Mouse (Mus musculus): ENCODE measurements around the gene Chmp4b. TPM values are rescaled to one million over a fixed set of nuclear protein-coding genes. Genes with fewer than 3 reads are reported as not detected.

The Chmp4b gene
- polyA plus RNA-seq, 1 experiment = 27.6 TPM

- Histone ChIP-seq H3K36me3 (ENCODE audit: control insufficient read depth) (peaks cover 93% of the 10 kb centered on the region), H3K9me3 (ENCODE audit: control insufficient read depth, low read length) (peaks cover 10% of the 10 kb centered on the region), H3K4me1 (ENCODE audit: control insufficient read depth) (peaks cover 57% of the 10 kb centered on the region), H3K4me3 (replicated peaks) (no peak overlapping the region), H3K27me3 (ENCODE audit: control insufficient read depth) (no peaks in the 10 kb centered on the region)
- TF ChIP-seq GATA1 (IDR thresholded peaks at IDR 0.05; ENCODE audit: low read length) = no peak
- no peak for TF ChIP-seq TAL1 (IDR thresholded peaks at IDR 0.05; ENCODE audit: low read length)
These were observed 13.0 kb upstream of the Chmp4b start for GRCm38 (mm10) chr2:154638521-154638920.

- peaks cover 57% of the 10 kb centered on the region for H3K4me1 ChIP-seq (ENCODE audit: control insufficient read depth)
- no peak for TF ChIP-seq TAL1 (IDR thresholded peaks at IDR 0.05; ENCODE audit: low read length)
- no peak for TF ChIP-seq GATA1 (IDR thresholded peaks at IDR 0.05; ENCODE audit: low read length)
- H3K9me3 ChIP-seq (ENCODE audit: control insufficient read depth, low read length) = peaks cover 10% of the 10 kb centered on the region
- H3K36me3 ChIP-seq (ENCODE audit: control insufficient read depth) = peaks cover 95% of the 10 kb centered on the region
- no peak overlapping the region for H3K4me3 ChIP-seq (replicated peaks)
- no peaks in the 10 kb centered on the region for H3K27me3 ChIP-seq (ENCODE audit: control insufficient read depth)
These were observed 12.4 kb upstream of the Chmp4b start for GRCm38 (mm10) chr2:154639115-154639514.

DNA sequence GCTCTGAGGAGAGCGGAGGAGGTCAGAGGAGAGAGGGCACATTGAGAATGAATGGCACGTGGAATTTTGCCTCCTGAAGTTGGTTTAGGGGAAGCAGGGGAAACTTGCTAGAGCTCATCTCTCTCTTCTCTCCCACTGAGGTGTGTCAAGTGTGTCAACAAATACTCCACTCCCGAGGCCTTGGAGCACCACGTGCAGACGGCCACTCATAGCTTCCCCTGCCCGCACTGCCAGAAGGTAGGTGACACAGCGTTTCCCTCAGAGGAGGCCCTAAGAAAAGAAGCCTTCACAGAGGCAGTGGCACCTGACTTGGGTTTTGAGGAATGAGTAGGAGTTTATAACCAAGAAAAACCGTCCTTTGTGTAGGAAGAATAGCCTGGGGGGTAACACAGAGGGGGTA is 10.3 kb upstream of the Chmp4b start:
- Histone ChIP-seq H3K4me1 (ENCODE audit: control insufficient read depth) (peaks cover 48% of the 10 kb centered on the region), H3K36me3 (ENCODE audit: control insufficient read depth) (peaks cover 95% of the 10 kb centered on the region), H3K27me3 (ENCODE audit: control insufficient read depth) (no peaks in the 10 kb centered on the region), H3K4me3 (replicated peaks) (no peak overlapping the region), H3K9me3 (ENCODE audit: control insufficient read depth, low read length) (peaks cover 10% of the 10 kb centered on the region)
- TF ChIP-seq GATA1 (IDR thresholded peaks at IDR 0.05; ENCODE audit: low read length) (no peak), TAL1 (IDR thresholded peaks at IDR 0.05; ENCODE audit: low read length) (no peak)

DNA sequence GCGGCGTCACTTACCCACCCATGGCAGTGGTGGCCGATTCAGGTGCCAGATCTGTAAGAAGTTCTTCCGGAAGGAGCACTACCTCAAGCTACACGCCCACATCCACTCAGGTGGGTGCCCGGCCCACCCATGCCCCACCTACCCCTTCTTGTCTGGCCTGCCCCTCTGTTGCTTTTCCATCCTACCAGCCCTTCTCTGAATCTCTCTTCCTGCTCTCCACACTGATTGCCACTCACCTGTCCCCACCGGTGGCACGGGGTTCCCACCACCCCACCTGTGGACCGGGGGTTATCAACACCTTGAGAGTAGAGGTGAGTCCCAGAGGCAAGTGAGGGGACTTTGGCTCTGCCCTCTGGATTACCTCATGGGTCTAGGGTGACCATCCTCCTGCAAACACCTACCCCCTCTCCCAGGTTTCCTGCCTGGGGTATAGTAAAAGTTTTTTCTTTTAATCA is 9.5 kb upstream of the Chmp4b start:
- TF ChIP-seq GATA1 (IDR thresholded peaks at IDR 0.05; ENCODE audit: low read length) = no peak
- TF ChIP-seq TAL1 (IDR thresholded peaks at IDR 0.05; ENCODE audit: low read length) = no peak
- H3K4me3 ChIP-seq (replicated peaks) = no peak overlapping the region
- peaks cover 95% of the 10 kb centered on the region for H3K36me3 ChIP-seq (ENCODE audit: control insufficient read depth)
- peaks cover 10% of the 10 kb centered on the region for H3K9me3 ChIP-seq (ENCODE audit: control insufficient read depth, low read length)
- H3K27me3 ChIP-seq (ENCODE audit: control insufficient read depth) = no peaks in the 10 kb centered on the region
- peaks cover 50% of the 10 kb centered on the region for H3K4me1 ChIP-seq (ENCODE audit: control insufficient read depth)

DNA sequence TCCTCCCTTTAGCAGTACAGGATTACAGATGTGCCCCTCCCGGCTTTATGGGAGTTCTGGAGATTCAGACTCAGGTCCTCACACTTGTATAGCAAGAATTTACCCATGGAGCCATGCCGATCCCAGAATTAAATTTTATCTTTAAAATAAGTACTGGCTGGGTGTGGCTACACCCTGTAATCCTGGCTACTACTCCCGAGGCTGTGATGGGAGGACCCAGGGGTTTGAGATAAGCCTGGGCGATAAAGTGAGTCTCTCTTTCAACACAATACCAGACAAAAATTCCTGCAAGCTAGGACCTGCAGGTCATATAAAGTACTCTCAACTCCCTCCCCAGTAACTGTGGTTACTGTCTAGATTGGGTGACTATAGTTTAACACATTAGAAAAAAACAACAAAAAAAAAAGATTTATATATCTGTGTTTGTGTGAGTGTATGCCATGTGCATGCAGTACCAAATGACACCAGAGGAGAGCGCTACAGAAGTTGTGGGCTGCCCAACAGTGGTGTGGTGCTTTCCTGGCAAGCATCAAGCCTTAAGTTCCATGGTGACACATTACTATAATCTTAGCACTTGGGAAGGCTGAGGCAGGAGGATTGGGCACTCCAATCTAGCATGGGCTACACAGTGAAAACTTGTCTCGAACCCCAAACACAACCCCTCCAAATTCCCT is 8.7 kb upstream of the Chmp4b start:
- Histone ChIP-seq H3K4me1 (ENCODE audit: control insufficient read depth) (peaks cover 47% of the 10 kb centered on the region), H3K36me3 (ENCODE audit: control insufficient read depth) (peaks cover 89% of the 10 kb centered on the region), H3K27me3 (ENCODE audit: control insufficient read depth) (no peaks in the 10 kb centered on the region), H3K9me3 (ENCODE audit: control insufficient read depth, low read length) (peaks cover 8% of the 10 kb centered on the region), H3K4me3 (replicated peaks) (no peak overlapping the region)
- TF ChIP-seq GATA1 (IDR thresholded peaks at IDR 0.05; ENCODE audit: low read length) (peak; percentile 29; the same call in 1 of the 2 replicates), TAL1 (IDR thresholded peaks at IDR 0.05; ENCODE audit: low read length) (no peak)

- H3K27me3 ChIP-seq (ENCODE audit: control insufficient read depth) = peaks cover 3% of the 10 kb centered on the region
- H3K4me1 ChIP-seq (ENCODE audit: control insufficient read depth) = peaks cover 41% of the 10 kb centered on the region
- H3K4me3 ChIP-seq (replicated peaks) = no peak overlapping the region
- H3K36me3 ChIP-seq (ENCODE audit: control insufficient read depth) = peaks cover 53% of the 10 kb centered on the region
- peaks cover 5% of the 10 kb centered on the region for H3K9me3 ChIP-seq (ENCODE audit: control insufficient read depth, low read length)
- TF ChIP-seq GATA1 (IDR thresholded peaks at IDR 0.05; ENCODE audit: low read length) (no peak), TAL1 (IDR thresholded peaks at IDR 0.05; ENCODE audit: low read length) (no peak)
These were observed 4.9 kb upstream of the Chmp4b start for GRCm38 (mm10) chr2:154646634-154647033.

GRCm38 (mm10) chr2:154648086-154648485 is 3.4 kb upstream of the Chmp4b start:
- H3K4me3 ChIP-seq (replicated peaks) = no peak overlapping the region
- peaks cover 5% of the 10 kb centered on the region for H3K9me3 ChIP-seq (ENCODE audit: control insufficient read depth, low read length)
- peaks cover 27% of the 10 kb centered on the region for H3K4me1 ChIP-seq (ENCODE audit: control insufficient read depth)
- peaks cover 3% of the 10 kb centered on the region for H3K27me3 ChIP-seq (ENCODE audit: control insufficient read depth)
- H3K36me3 ChIP-seq (ENCODE audit: control insufficient read depth) = peaks cover 39% of the 10 kb centered on the region
- TF ChIP-seq TAL1 (IDR thresholded peaks at IDR 0.05; ENCODE audit: low read length) (no peak), GATA1 (IDR thresholded peaks at IDR 0.05; ENCODE audit: low read length) (no peak)

GRCm38 (mm10) chr2:154650404-154650803 is 1.1 kb upstream of the Chmp4b start:
- Histone ChIP-seq H3K4me3 (replicated peaks) (no peak overlapping the region), H3K36me3 (ENCODE audit: control insufficient read depth) (peaks cover 17% of the 10 kb centered on the region), H3K9me3 (ENCODE audit: control insufficient read depth, low read length) (peaks cover 5% of the 10 kb centered on the region), H3K4me1 (ENCODE audit: control insufficient read depth) (peaks cover 28% of the 10 kb centered on the region), H3K27me3 (ENCODE audit: control insufficient read depth) (peaks cover 3% of the 10 kb centered on the region)
- no peak for TF ChIP-seq GATA1 (IDR thresholded peaks at IDR 0.05; ENCODE audit: low read length)
- no peak for TF ChIP-seq TAL1 (IDR thresholded peaks at IDR 0.05; ENCODE audit: low read length)

GRCm38 (mm10) chr2:154654976-154655375 is 3.5 kb downstream of the Chmp4b start:
- Histone ChIP-seq H3K4me3 (replicated peaks) (no peak overlapping the region), H3K9me3 (ENCODE audit: control insufficient read depth, low read length) (peaks cover 5% of the 10 kb centered on the region), H3K27me3 (ENCODE audit: control insufficient read depth) (peaks cover 3% of the 10 kb centered on the region), H3K36me3 (ENCODE audit: control insufficient read depth) (peaks cover 13% of the 10 kb centered on the region), H3K4me1 (ENCODE audit: control insufficient read depth) (peaks cover 50% of the 10 kb centered on the region)
- TF ChIP-seq TAL1 (IDR thresholded peaks at IDR 0.05; ENCODE audit: low read length) = no peak
- TF ChIP-seq GATA1 (IDR thresholded peaks at IDR 0.05; ENCODE audit: low read length) = no peak
